Mouse (Mus musculus) heart, postnatal 0 days (tissue): ENCODE data around the gene Insl6. TPM values are rescaled to one million over a fixed set of nuclear protein-coding genes. Genes with fewer than 3 reads are reported as not detected.

Experiments used
- ATAC-seq: fragments of 200-750 bp; cut with Nextera tagmentation; 2 replicates; pipeline ENCODE4 v1.8.0; 2017; ENCODE audit warnings: low read depth, moderate number of reproducible peaks, moderate library complexity; ENCODE audit not compliant: insufficient read depth
- DNase-seq: peaks from one replicate; pipeline ENCODE4 v3.0.0-alpha.2; 2016; ENCODE audit warnings: low spot score
- H3K27ac ChIP-seq: fragments of 300-500 bp; sonication (generic); 2 replicates; pipeline ENCODE4 v1.5.1; 2014; ENCODE audit warnings: low read depth, mild to moderate bottlenecking
- H3K27me3 ChIP-seq: fragments of 300-500 bp; sonication (generic); 2 replicates; pipeline ENCODE4 v1.6.1; 2014; ENCODE audit warnings: low read length, mixed read lengths; ENCODE audit not compliant: control insufficient read depth, insufficient read depth
- H3K36me3 ChIP-seq: fragments of 300-500 bp; sonication (generic); replicated peaks from 2 replicates; pipeline ENCODE4 v1.6.1; 2014; ENCODE audit warnings: low read length, mixed read lengths; ENCODE audit not compliant: control insufficient read depth, insufficient read depth
- H3K4me1 ChIP-seq: fragments of 300-500 bp; sonication (generic); 2 replicates; pipeline ENCODE4 v1.6.1; 2014; ENCODE audit warnings: antibody characterized with exemption; ENCODE audit not compliant: control insufficient read depth, insufficient read depth
- H3K4me2 ChIP-seq: fragments of 300-500 bp; sonication (generic); 2 replicates; pipeline ENCODE4 v1.6.1; 2014; ENCODE audit warnings: low read depth, mild to moderate bottlenecking, low read length, moderate library complexity
- H3K4me3 ChIP-seq: fragments of 300-500 bp; sonication (generic); 2 replicates; pipeline ENCODE4 v1.5.1; 2014; ENCODE audit warnings: low read depth, low read length
- H3K9ac ChIP-seq: fragments of 300-500 bp; sonication (generic); replicated peaks from 2 replicates; pipeline ENCODE4 v1.6.1; 2014; ENCODE audit warnings: low read depth, low read length, mixed read lengths
- H3K9me3 ChIP-seq: fragments of 300-500 bp; sonication (generic); replicated peaks from 2 replicates; pipeline ENCODE4 v1.6.1; 2016; ENCODE audit warnings: low read length; ENCODE audit not compliant: control insufficient read depth
- CTCF ChIP-seq: IDR thresholded peaks from 2 replicates; pipeline ENCODE4 v1.5.1; 2016; ENCODE audit warnings: antibody characterized with exemption, control low read depth, low read depth
- EP300 ChIP-seq: IDR thresholded peaks from 2 replicates; pipeline ENCODE4 v1.6.1; 2016; ENCODE audit warnings: antibody characterized with exemption, low read depth
- WGBS: fragments of 180-500 bp; shearing (Covaris S2); extraction: QIAGEN DNeasy Blood & Tissue Kit; methylation state at CpG from one replicate; pipeline ENCODE4 v1.1.7; 2014; 5-methylcytosine and 5-hydroxymethylcytosine counted together
- polyA plus RNA-seq: library from polyadenylated mRNA; unstranded; fragments of >200 nt; fragmentation: Nextera tagmentation; extraction: Ambion mirVana; gene quantifications from 2 replicates; pipeline ENCODE4 v1.2.1, GENCODE M21; 2015
- total RNA-seq: library from RNA; depleted of rRNA; stranded (reverse); fragments of >200 nt; gene quantifications from 2 replicates; pipeline ENCODE4 v1.2.3, GENCODE M21; 2014; ENCODE audit warnings: low replicate concordance

The Insl6 gene
- total and polyA plus RNA-seq, 2 experiments from 2014 or later: 3.0 TPM

GRCm38 (mm10) chr19:29334068-29334745 lies 9.1 kb upstream of the Insl6 start, which contains the start of gene Rln1:
Gene Rln1, minus strand, starts transcription at chr19:29334670.
- TF ChIP-seq EP300: no peak
- WGBS: 4% methylated on average over 23 of the region's 23 CpGs
- DNase-seq (peak; percentile 30), ATAC-seq (peak; percentile 79; the same call in 1 of the 2 replicates)
- Histone ChIP-seq H3K9me3 (no peaks in the 10 kb centered on the region), H3K27me3 (no peaks in the 10 kb centered on the region), H3K4me2 (peak within 1 kb of the TSS; percentile 86), H3K4me1 (0 out of 2 replicates have a peak, but pooled peaks cover 6% of the 10 kb centered on the region), H3K27ac (no peak within 1 kb of the TSS), H3K36me3 (no peaks in the 10 kb centered on the region), H3K4me3 (peak within 1 kb of the TSS; percentile 56), H3K9ac (peak within 1 kb of the TSS; percentile 60)

DNA sequence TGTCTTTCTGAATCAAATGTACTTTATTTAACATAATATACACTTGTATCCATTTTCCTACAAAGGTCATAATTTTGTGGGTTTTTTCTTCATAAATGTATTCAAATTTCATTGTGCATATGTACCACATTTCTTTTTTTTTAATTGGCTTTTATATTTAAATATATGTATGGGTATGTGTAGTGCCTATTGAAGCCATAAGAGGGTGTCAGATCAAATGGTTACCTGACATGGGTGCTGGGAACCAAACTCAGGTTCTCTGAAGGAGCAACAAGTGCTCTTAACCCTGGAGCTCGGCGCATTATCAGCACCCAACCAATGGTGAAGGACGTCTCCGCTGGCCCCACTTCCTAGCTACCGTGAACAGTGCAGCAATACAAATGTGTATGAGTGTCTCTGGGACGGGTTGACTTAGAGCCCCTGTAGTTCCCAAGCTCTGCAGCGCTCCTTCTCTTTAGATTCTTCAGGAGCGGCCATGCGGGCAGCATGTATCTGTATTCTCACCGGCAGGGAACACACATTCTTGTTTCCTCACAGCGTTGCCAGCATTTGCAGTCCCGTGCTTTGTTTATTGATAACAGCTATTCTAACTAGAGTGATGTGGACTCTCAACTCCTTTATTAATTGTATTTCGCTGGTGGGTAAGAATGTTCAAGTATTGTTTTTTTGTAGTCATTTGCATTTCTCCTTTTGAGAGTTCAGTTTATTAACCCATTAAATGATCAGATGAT lies 1.8 kb upstream of the Insl6 start:
- Histone ChIP-seq H3K4me1 (no peaks in the 10 kb centered on the region), H3K36me3 (no peaks in the 10 kb centered on the region), H3K4me3 (no peak overlapping the region), H3K27ac (no peak overlapping the region), H3K9me3 (no peaks in the 10 kb centered on the region), H3K4me2 (no peak overlapping the region), H3K27me3 (0 out of 2 replicates have a peak, but pooled peaks cover 6% of the 10 kb centered on the region), H3K9ac (no peak overlapping the region)
- no peak for TF ChIP-seq CTCF
- DNase-seq (no peak), ATAC-seq (no peak)
- 72% methylated on average over 13 of the region's 13 CpGs for WGBS

DNA sequence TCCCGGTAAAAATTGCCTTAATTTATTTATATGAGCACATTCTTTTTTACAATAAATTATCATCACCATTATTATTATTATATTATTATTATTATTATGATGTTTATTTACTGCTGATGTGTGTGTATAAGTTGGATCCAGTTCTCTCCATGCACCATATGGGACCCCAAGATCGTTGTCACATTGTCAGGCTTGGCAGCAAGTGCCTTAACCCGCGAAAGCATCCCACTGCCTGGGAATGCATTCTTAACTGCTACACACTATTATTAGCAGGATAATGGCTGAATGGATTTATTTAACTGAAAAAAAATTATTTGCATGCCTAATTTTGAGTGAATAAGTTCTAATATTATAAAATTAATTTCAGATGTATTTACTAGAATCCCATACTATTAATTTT lies 1.2 kb upstream of the Insl6 start:
- DNase-seq (no peak), ATAC-seq (no peak)
- no peak for TF ChIP-seq EP300
- Histone ChIP-seq H3K9me3 (no peaks in the 10 kb centered on the region), H3K4me1 (no peaks in the 10 kb centered on the region), H3K36me3 (no peaks in the 10 kb centered on the region), H3K27me3 (0 out of 2 replicates have a peak, but pooled peaks cover 6% of the 10 kb centered on the region), H3K4me2 (no peak overlapping the region), H3K4me3 (no peak overlapping the region), H3K9ac (no peak overlapping the region), H3K27ac (no peak overlapping the region)
- whole genome bisulfite sequencing: 78% methylated on average over 4 of the region's 4 CpGs

DNA sequence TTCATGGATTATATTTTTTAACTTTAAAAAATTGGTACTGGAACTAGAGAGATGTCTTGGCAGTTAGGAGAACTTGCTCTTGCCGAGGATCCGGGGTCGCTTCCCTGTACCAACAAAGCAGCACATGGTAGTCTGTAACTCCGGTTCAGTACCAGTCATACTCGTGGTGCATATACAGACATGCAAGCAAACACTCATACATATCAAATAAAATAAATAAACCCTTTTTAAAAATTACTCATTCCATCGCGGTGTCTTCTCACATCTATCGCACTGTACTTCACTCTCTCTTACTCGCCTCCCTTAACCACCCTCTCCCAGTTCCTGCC lies 660 bp upstream of the Insl6 start:
- ATAC-seq: no peak
- TF ChIP-seq CTCF: no peak
- H3K27me3 ChIP-seq: 0 out of 2 replicates have a peak, but pooled peaks cover 6% of the 10 kb centered on the region
- no peak overlapping the region for H3K9ac ChIP-seq
- no peak overlapping the region for H3K27ac ChIP-seq
- 65% methylated on average over 9 of the region's 9 CpGs for WGBS
- no peaks in the 10 kb centered on the region for H3K36me3 ChIP-seq
- H3K9me3 ChIP-seq: no peaks in the 10 kb centered on the region
- DNase-seq: no peak
- no peaks in the 10 kb centered on the region for H3K4me1 ChIP-seq
- H3K4me3 ChIP-seq: peak overlapping the region; percentile 37; the same call in 1 of the 2 replicates
- peak overlapping the region; percentile 70 for H3K4me2 ChIP-seq

GRCm38 (mm10) chr19:29323416-29324049 lies 1.6 kb downstream of the Insl6 start:
- Histone ChIP-seq H3K36me3 (no peaks in the 10 kb centered on the region), H3K9me3 (no peaks in the 10 kb centered on the region), H3K4me3 (no peak overlapping the region), H3K9ac (no peak overlapping the region), H3K27me3 (0 out of 2 replicates have a peak, but pooled peaks cover 6% of the 10 kb centered on the region), H3K27ac (no peak overlapping the region), H3K4me2 (no peak overlapping the region), H3K4me1 (no peaks in the 10 kb centered on the region)
- DNase-seq: no peak
- no peak for TF ChIP-seq CTCF
- TF ChIP-seq EP300: no peak
- WGBS: 74% methylated on average over 8 of the region's 8 CpGs
- no peak for ATAC-seq
